Mouse (Mus musculus) cerebellum, postnatal 25 days (tissue): ENCODE measurements around the gene Cux1.

Source experiments
- DNase-seq, 2 experiments: peaks; one replicate each; pipeline ENCODE4 v3.0.0; 2021; ENCODE audit warnings: mixed read lengths in 2 of 2

Cux1 gene

DNA sequence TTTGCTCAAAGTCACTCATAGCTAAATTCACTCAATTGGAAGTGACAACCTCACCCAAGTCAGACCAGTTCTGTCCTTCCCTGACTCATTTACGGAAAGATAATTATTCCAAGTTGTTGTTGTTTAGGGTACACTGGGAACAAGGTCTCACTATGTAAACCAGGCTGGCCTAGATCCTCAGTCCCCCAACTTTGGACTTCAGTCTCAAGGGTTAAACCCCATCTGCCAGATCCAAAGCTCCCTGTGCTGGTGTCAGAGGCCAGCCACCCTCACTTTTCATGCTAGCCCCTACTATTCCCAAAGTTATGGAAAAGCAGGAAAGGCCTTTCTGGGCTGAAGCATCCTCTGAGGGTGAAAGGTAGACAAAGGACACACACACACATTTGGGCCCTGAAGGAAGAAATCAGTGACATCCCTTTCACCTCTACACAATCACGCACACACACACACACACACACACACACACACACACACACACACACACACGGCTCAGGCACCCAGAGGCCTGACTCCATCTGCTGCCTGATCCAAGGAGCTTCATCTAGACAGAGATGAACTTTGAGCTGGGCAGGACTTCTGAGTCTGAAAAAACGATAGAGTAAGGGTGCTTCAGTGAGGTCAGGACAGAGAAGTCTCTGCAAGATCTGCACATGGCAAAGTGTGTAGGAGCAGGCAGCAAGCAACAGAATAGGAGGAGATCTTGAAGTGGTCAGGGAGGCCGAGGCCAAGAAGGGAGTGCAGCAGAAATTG, 31.1 kb downstream of the Cux1 start:
- no peak for DNase-seq

DNA sequence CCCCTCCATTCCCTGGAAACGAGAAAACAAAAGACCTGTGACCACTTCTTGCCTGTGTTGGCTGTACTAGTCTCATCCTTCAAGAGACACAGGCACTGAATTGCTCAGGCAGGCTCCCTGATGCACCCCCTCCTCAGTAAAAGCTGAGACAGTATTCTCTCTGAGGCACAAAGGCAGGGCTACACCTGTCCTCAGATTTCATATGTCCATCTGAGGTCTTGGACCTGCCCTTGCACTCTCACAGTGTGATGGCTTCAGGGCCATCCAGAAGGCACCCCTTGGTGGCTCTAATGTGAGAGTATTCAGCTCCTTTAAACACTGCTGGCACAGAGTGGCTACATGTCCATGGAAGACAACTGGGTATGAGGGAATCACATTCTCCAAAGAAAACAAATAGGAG, 32.1 kb downstream of the Cux1 start:
- DNase-seq, result no peak

DNA sequence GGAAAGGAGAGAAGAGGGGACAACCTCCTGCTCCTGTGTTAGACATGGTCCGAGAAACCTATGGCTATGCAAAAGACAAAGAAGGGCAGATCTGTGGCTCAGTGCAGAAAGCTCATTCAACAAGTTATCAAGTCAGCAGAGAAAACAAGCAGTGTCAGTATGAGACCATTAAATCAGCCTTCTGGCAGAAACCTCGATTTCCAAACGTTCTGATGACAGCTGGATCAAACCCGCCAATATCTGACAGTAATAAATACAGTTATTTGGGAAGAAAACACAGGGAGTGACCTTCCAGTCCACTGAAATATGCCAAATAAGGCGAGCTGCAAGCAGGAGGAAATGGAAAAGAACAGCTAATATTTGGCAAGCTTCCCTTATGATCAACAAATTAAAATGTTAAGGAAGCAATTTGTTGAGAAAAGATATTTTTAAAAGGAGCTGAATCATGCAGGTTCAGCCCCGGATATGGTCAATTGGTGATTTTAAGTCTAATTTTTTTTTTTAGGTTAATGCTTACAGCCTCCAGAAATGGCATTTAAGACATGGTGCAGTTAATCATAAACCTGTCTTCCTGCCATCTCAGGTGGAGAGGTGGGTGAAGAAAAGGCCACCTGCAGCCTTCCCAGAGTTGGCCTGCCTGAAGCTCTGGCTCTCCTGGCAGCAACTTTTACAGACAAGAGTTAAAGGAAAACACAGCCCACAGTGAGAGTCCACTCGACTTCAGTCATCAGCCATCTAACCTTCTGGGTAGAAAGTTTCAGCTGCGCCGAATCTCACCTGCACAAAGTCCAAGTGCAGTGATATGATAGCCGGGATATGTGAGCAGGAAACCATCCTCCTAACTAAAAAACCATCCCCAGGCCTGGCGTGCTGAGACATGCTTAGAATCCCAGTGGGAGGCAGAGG, 33.7 kb downstream of the Cux1 start:
- no peak for DNase-seq

DNA sequence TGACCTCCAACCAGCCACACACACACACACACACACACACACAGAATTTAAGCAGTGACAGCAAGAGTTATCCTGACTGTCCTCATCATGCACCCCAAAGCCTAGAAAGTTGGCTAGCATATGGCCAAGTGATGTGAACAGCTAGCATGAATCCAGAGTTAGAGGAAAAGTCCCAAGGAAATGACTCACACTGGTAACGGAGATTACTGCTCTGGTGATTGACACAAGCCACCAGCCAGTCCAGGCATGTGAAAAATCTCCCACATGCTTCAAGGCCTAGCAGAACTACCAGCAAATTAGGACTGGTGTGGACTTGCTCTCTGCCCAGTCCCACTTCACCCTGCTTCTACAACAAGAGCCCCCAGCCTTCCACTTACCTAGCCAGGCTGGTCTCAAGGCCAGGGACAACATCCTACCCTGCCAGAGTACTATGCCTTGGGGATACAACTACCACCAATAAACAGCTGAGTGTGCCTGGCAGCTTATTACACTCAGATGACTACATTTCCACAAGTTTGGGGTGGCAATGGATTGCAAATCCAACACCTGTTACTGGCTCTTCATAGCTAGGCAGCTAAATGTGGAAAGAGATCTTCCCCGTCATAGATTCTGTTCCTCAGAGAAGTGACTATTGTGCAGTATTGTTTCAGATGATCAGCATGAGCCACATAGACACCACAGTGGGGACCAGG, 35.5 kb downstream of the Cux1 start:
- DNase-seq, result no peak

DNA sequence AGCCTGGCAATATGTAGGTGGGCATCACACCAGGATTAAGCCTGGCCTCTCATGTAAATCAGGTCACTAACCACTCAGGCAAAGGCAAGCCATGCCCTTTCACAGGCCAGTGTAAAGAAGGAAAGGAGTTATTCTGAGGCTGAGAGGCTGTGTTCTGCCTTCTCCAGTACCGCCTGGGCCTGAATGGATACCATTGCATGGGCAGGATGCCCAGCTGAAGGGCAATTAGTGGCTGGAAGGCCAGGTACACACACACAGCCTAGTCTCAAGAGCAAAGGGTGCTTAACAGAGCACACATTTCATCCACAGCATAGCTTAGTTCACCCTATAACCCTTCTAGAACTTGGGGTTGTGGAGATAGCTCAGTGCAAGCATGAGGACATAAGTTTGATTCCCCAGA, 36.4 kb downstream of the Cux1 start:
- DNase-seq, result peak in 1 of 2 experiments; percentile 60

DNA sequence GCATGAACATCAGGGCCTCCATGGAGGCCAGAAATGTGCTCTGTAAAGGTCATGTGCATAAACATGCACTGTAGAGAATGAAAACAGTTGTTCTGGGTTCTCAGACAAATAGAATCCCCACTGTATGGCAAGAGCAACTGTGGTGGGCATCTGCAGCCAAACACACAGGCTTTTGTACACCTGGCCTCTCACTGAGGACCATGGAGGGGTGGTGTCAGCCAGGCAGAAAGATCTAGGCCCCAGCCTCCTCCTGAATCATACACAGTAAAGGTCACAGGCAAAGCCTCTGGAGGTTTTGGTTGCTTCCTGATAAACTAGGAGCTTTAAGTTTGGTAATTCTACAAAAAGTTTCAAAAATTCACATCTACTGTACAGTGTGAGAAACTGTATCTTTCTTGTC, 38.1 kb downstream of the Cux1 start:
- DNase-seq, result no peak

DNA sequence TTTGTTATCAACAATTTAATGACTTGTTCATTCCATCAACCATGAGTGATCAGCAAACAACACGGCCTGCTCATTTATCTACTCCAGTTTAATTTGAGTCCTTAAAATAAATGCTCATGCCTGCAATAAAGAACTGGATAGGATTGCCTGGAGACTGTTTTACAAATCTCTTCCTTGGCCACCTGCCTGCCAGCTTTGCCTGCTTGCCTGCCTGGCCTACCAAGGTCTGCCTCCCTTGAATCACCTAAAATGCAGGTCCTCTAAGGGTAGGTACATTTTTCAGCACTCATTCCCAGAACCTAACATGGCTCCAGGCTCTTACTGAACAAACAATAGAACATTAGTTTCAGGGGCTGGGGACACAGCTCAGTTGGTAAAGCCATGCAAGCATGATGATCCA, 39.4 kb downstream of the Cux1 start:
- peak in 1 of 2 experiments; percentile 63 for DNase-seq

DNA sequence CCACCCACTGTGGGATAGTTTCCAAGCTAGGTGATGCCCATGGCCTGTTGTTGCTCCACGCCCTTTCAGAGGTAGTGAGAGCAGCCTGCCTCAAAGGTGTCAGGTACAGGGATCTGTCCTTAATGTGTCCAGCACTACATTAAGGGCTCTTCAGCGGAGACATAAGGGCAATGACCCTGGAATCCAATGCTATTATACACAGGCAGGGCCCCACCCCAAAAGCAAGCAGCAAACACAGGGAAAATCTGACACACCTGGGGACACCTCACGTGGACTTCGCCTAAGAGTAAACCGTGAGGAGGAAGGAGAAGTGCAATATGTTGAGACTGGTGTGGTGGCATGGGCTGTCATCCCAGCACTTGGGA, 40.8 kb downstream of the Cux1 start:
- DNase-seq, result no peak

DNA sequence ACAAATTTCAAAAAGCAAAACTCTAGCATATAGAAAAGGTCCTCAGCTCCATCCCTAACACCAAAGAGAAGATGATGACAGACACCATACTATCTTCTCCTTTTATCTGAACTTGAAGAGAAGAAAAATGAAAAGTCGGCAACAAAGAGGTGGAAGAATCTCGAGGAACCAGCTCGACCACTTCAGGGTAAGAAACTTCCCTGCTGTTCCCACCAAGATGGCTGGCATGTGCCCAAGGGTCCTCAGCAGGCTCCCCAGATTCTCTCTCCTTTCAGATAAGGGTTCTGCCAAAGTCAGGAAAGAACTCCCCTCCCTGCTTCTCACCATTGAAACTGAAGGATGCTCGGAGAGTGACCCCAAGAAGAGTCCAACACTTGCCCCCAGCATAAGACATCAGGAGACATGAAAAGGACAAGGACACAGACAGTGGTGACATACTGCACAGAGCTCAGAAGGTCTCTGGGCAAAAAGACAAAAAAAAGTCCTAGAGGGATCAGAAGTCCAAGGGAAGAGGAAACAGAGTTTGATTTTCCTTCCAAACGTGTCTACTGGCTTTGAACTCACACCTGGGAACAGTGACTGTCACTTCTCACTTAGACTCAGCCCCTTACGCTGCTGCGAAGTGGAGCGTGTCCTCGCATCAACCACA, 41.3 kb downstream of the Cux1 start:
- no peak for DNase-seq

DNA sequence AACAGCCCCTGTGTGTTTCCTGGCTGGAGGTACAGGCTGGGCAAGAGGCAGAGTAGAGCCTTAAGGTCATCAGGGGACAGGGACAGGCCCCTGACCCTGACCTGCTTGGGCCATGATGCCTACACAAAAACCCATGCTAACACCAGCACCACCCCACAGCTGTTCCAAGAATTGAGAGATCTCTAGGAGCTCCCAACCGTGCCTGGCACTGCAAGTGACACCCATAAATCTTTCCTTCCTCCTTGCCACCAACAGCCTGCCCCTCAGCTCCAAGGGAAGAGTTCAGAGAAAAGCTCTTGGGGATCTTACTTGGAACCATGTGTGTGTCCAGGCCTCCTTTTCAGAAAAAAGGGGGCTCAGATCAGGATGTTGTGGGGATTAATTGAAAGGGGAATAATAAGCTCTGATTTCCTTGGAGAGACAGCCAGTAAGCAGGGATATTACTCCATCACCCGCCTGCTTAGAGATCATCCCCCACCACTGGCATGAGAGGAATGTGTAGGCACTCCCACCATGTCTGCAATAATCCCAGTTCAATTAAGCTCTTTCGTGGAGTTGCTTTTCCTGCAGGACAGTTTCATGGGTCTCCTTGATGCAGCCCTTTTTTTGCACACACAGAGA, 44.3 kb downstream of the Cux1 start:
- no peak for DNase-seq

DNA sequence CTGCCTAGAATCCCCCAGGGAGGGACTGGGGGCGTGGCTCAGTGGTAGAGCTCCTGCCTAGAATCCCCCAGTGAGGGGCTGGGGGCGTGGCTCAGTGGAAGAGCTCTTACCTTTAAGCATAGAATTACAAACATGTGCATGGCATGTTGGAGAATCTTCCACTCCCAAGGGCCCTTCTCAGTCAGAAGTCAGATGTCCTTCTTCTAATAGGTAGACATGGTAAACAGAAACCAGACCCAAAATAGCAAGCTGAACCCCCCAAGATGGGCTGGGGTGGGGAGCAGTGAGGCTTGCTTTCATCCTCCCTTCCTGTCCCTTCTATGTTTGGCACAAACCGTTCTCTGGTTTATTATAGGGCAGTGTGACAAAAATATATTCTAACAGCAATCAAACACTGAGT, 45.6 kb downstream of the Cux1 start:
- DNase-seq, result no peak

DNA sequence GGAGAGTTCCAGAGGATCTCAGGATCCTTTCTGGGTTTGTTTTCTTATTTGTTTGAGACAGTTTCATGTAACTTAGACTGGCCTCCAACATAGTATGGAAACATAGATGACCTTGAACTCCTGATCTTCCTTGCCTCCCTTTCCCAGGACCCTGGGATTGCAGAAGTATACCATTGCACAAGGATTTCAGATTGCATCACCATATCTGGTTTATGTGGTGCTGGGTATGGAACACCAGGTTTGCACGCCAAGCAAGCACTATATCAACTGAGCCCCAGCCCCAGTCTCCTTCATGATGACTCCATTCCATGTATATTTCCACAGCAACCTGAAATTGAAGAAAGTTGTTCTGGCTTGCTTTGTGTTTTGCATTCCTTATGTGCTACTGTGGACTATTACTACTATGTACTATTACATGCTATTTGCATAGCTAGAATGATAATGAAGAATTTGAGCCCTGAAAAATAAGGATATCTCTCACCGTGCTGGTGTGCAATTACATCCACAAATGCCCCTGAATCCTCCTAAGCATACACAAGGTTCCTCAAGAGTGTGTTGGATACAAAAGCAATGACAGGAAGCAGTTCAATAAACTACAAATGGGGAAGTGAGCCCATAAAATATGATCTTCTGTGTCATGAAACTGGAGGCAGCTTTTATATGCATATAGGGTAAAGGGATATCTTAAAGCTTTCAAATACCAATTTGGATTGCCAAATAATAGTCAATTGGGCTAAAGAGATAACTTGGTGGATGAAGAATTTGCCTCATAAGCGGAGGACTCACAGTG, 48.4 kb downstream of the Cux1 start:
- no peak for DNase-seq

DNA sequence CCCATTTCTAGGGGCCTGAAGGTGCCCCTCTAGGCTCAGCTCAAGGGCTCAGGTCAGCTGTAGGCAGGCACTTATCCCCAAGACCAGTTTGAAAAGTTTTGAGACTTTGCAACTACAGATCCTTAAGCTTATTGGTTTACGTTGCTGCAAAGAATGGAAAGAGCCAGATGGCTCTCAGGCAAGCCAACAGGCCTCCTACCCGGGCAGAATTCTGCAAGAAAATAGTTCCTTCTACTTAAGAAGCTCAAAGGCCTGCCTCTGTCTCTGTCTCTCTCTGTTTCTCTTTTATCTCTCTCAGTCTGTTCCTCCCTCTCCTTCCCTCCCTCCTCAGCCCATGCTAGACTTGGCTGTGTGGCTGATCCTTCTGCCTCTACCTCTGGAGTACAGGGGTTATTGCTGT, 49.8 kb downstream of the Cux1 start:
- no peak for DNase-seq

DNA sequence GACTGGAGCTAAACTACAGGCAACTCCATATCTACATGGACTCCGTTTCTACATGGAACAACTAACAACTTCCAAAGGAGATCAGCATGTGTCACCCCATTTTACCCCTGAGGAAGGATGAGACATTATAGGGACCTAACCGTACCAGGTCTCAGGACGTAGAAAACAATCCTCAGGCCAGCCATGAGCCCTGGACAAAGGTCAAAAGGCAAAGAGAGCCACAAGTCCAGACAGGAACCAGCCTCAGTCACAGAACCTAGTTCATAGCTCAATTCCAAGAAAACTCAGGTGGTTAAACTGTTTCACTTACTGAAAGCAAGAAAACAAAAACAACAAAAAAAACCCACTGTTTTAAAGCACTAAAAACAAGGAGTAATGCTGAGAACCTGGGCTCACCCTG, 50.7 kb downstream of the Cux1 start:
- DNase-seq, result no peak

DNA sequence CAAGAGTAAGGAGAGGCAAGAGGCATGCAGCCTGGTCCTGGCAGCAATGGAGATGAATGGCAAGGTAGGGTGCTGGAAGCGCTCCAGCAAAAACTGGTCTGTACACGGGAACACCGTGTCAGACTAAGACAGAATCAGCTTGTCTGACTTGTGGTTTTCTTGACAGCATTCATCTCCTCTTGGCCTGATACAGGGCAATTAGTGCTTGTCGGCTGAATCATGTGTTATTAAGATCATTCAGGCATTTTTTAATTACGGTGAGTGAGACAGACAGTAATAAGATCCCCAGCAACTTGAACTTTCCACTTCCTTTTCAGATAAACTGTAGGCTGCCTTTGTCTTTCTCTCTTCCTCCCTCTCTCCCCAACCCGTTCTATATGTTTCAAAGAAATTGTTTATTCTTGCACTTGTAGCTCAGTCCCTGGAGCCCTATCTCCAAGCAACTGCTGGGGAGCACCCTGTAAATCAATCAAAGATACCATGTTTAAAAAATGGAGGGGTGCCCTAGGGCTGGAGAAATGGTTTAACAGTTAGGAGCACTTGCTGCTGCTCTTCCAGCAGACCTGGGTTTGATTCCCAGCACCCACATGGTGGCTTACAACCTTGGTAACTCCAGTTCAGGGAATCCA, 53.1 kb downstream of the Cux1 start:
- peak; percentile 74 to 86 for DNase-seq

DNA sequence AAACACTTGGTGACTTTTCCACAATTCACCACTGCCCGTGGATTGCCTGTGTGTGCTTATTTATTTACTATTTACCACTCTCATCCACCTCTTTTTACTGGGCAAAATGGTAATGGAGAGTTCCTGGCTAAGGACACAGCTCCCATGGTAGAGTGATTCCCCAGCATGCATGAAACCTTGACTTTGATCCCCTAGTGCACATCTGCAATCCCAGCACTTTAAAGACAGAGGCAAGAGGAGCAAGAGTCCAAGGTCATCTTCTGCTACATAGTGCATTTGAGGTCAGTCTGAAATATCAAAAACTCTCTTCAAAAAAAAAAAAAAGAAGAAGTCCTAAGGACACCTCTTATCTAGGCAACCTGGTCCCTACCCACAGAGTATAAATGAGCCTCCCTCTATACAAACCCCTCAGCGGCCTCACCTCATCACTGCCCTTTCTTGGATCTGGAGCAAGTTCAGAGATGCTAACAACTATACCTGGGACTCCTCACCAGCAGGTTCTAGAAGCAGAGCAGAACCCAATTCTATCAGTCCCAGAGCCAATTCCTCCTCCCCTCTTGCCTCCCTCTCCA, 55.1 kb downstream of the Cux1 start:
- no peak for DNase-seq

DNA sequence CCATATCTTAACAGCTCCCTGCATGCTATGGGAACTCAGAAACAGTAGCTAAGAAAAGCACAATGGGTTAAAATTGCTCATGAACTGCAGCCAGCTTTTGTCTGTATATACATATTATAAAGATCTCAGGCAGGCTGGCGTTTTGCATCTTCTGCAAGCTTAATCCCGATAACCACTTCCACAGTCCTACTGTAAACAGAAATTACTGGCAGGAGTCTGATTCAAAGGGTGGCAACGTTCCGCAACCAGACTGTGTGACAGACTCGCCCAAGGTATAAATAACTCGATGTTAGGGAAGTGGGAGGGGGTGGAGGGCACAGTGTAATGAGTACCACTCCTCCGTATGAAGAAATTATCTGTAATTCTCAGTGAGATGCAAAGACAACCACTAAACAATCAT, 55.9 kb downstream of the Cux1 start:
- no peak for DNase-seq

DNA sequence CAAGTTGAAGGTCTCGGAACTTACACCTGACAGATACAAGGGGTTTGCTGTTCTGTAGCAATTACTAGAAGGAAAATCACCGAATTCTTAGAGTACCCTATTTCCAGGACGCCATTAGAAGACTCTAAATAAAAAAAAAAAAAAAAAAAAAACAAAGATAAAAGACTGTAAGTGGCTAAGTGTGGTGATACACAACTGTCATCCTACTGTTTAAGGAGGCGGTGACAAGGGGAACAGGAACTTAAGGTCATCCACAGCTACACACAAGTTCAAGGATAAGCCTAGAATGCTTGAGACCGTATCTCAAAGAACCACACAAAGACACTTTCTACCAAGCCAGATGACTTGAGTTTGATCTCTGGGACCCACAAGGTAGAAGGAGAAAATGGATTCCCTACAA, 56.7 kb downstream of the Cux1 start:
- no peak for DNase-seq

DNA sequence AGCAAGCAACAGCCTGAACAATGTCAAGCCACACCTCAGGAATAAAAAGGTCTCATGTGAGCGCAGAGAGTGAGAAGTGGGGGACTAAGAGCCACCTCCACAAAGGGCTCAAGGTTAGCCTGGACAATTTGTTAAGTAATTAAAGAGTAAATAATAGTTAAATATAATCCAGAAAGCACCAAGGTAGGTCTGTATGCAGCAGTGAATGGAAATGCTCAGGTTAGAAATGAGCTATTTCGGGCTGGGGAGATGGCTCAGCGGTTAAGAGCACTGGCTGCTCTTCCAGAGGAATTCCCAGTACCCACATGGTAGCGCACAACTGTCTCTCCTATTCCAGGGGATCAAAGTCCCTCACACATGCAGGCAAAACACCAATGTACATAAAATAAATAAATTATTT, 59.7 kb downstream of the Cux1 start:
- no peak for DNase-seq

DNA sequence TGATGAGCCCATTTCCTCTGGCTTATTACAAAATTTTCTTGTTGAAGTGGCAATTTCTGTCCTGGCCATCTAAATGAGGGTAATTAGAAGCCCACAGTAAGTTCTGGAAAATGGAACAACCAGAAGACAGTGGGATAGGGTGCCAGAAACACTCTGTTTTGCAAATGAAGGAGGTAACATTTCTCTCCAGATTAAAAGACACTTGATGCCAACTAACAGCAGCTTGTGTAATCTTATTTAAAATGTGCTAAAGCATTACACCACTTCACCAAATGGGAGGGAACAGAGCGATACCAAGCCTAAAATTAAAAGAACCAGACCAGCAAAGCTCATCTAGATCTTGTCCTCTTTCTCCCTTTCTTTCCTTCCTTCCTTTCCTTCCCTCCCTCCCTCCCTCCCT, 61.0 kb downstream of the Cux1 start:
- no peak for DNase-seq

DNA sequence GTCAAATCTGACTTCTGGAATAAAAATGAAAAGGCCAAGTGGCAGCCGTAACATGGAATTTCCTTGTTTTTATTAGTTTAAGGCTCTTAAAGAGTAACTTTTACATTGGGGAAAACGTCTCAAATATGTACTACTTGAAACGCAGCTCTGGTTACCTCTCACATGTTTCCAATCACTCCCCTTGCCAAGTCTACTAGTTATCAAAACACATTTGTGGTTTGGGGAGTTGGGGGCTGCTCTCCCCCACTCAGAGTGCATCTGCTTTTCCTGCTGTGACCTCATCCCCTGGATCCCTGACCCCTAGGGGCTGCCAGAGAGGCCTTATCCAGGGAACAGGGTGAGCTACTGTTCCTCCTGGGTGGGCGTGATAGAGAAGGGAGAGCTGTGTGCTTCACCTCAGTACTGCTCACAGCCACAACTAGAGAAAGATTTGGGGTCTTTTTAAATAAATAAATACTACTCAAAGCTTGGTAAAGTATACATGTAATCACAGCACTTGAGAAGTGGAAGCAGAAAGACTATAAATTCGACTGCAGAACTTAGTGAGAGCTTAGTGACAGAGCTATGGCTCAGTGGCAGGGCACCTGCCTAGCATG, 64.7 kb downstream of the Cux1 start:
- DNase-seq, result no peak
